Mouse (Mus musculus): ENCODE data around the gene Nmrk2. TPM values are rescaled to one million over a fixed set of nuclear protein-coding genes. Genes with fewer than 3 reads are reported as not detected.

Gene Nmrk2
- total and polyA plus RNA-seq, 3 experiments: not detected

DNA sequence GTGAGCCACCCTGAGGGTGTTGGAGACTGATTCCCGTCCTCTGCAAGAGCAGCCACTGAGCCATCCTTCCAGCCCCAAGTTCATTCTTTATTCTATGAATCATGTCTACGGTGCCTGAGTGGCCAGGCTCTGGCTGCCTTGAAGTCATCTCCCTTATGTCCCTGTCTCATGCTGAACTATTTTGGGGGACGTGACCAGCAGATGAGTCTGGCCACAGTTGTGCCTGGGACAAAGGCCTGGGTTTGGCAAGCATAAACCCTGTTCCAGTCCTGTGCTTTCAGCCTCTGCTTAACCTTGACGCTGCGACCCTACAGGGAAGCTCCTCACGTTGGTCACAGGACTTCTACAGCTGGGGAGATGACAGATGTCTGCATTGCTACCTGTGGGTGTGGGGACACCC lies 4.5 kb downstream of the Nmrk2 start:
- no peaks in the 10 kb centered on the region for H3K79me2 ChIP-seq (replicated peaks; ENCODE audit: control insufficient read depth, extremely low read depth, insufficient read depth, poor library complexity, severe bottlenecking)
- dilution Hi-C loops (cut with MboI; ENCODE audit: extremely low pct_ligation_motif_present, extremely low pct_unique_long_range_greater_than_20kb, low sequenced_read_pairs): no loop called here
- no peaks in the 10 kb centered on the region for H3K36me3 ChIP-seq (replicated peaks in 1 of 2; ENCODE audit: control insufficient read depth in 1 of 2, insufficient read depth in 1 of 2, low read length in 1 of 2)
- peaks cover 5% of the 10 kb centered on the region for H3K27me3 ChIP-seq (replicated peaks)
- in situ Hi-C loops (cut with MboI; ENCODE audit: low pct_ligation_motif_present, low pct_unique_long_range_greater_than_20kb, low sequenced_read_pairs): loop anchor here (5.0 to 10.0 kb wide), 2 partner anchors 90 to 157 kb away; partner anchors contain the start of genes Hmg20b and Mfsd12
- TF ChIP-seq BHLHE40 (IDR thresholded peaks at IDR 0.05; ENCODE audit: low read depth, low read length) (peak; percentile 35; the same call in 1 of the 2 replicates), GABPA (IDR thresholded peaks at IDR 0.05; ENCODE audit: insufficient replicate concordance, low read depth, low read length) (no peak), RAD21 (IDR thresholded peaks at IDR 0.05; ENCODE audit: low read depth, low read length) (no peak), MAZ (IDR thresholded peaks at IDR 0.05; ENCODE audit: low read depth, low read length) (no peak), CHD1 (IDR thresholded peaks at IDR 0.05; ENCODE audit: low read depth, low read length) (no peak), ETS1 (conservative IDR thresholded peaks at IDR 0.05; ENCODE audit: low read depth, low read length) (no peak), TCF12 (IDR thresholded peaks at IDR 0.05; ENCODE audit: low read depth, low read length) (no peak), SIN3A (IDR thresholded peaks at IDR 0.05; ENCODE audit: low read length) (no peak)
- H3K27ac ChIP-seq (ENCODE audit: insufficient read depth, low read depth): no peak overlapping the region
- peaks cover 33 to 56% of the 10 kb centered on the region in 2 experiments for H3K4me1 ChIP-seq (ENCODE audit: control insufficient read depth in 1 of 2, insufficient read depth in 2 of 2)
- no peak overlapping the region for H3K9ac ChIP-seq (ENCODE audit: insufficient read depth, low read depth)
- no peak overlapping the region for H3K4me3 ChIP-seq (replicated peaks in 1 of 3; ENCODE audit: low read depth in 2 of 3, low read length in 2 of 3, poor library complexity in 1 of 3)
- no peaks in the 10 kb centered on the region for H3K9me3 ChIP-seq (replicated peaks; ENCODE audit: low read length)
- H3K4me2 ChIP-seq (ENCODE audit: insufficient read depth, low read depth, poor library complexity, severe bottlenecking): no peak overlapping the region
- DNase-seq (ENCODE audit: extremely low read depth): no peak

DNA sequence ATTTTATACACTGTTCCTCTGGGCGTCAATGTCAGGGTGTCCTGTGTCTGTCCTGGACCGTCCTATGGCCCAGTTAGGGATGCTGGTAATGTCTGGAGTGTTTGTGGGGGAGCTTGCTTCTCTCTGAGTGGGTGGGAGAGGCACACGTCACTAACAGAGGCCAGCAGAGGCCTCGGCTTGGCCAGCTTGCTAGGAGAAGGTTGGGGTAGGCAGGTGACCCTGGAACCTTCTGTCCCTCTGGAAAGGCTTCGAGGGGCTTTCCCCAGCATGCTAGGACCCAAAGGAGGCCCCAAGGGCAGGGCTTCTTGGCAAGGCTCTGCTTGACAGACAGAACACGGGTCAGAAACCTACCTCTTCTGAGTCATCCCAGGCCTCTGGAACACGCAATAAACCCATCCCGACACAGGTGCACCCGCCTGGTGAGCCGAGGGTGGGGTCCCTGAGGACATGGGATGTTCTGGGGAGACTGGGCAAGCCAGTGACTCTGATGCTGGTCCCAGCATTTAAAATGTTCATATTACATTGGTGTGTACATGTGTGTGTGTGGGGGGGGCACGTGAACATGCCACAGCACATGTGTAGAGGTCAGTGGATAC lies 5.3 kb downstream of the Nmrk2 start:
- H3K27ac ChIP-seq (ENCODE audit: insufficient read depth, low read depth): no peak overlapping the region
- in situ Hi-C loops (cut with MboI; ENCODE audit: low pct_ligation_motif_present, low pct_unique_long_range_greater_than_20kb, low sequenced_read_pairs) (loop anchor here (5.0 to 10.0 kb wide), 2 partner anchors 91 to 158 kb away; partner anchors contain the start of genes Hmg20b and Mfsd12), dilution Hi-C loops (cut with MboI; ENCODE audit: extremely low pct_ligation_motif_present, extremely low pct_unique_long_range_greater_than_20kb, low sequenced_read_pairs) (no loop called here)
- no peak for DNase-seq (ENCODE audit: extremely low read depth)
- TF ChIP-seq MYC (IDR thresholded peaks at IDR 0.05; ENCODE audit: low read depth, low read length) (no peak), MAZ (IDR thresholded peaks at IDR 0.05; ENCODE audit: low read depth, low read length) (0 out of 2 replicates have a peak, but pooled peaks have one; percentile 22), MXI1 (IDR thresholded peaks at IDR 0.05; ENCODE audit: low read depth, low read length) (no peak), TCF12 (IDR thresholded peaks at IDR 0.05; ENCODE audit: low read depth, low read length) (peak; percentile 34; the same call in 1 of the 2 replicates), ELF1 (IDR thresholded peaks at IDR 0.05; ENCODE audit: low read depth, low read length) (no peak), PAX5 (IDR thresholded peaks at IDR 0.05; ENCODE audit: low read length) (no peak), POLR2A (IDR thresholded peaks at IDR 0.05; ENCODE audit: low read depth, low read length) (no peak), ETS1 (conservative IDR thresholded peaks at IDR 0.05; ENCODE audit: low read depth, low read length) (peak; percentile 17; the same call in 1 of the 2 replicates), BHLHE40 (IDR thresholded peaks at IDR 0.05; ENCODE audit: low read depth, low read length) (peak; percentile 54), MAX (IDR thresholded peaks at IDR 0.05; ENCODE audit: low read length) (no peak), CTCF (conservative IDR thresholded peaks at IDR 0.05 in 1 of 2, IDR thresholded peaks at IDR 0.05 in 1 of 2; ENCODE audit: low read depth in 2 of 2, low read length in 2 of 2) (no peak), GABPA (IDR thresholded peaks at IDR 0.05; ENCODE audit: insufficient replicate concordance, low read depth, low read length) (no peak), EP300 (IDR thresholded peaks at IDR 0.05; ENCODE audit: low read length) (peak; percentile 36; the same call in 1 of the 2 replicates), POLR2AphosphoS2 (IDR thresholded peaks at IDR 0.05; ENCODE audit: low read depth, low read length) (no peak), NRF1 (IDR thresholded peaks at IDR 0.05; ENCODE audit: low read depth, low read length) (no peak), JUN (IDR thresholded peaks at IDR 0.05; ENCODE audit: insufficient read depth, low read depth, low read length) (0 out of 2 replicates have a peak, but pooled peaks have one; percentile 4), USF2 (conservative IDR thresholded peaks at IDR 0.05; ENCODE audit: low read depth, low read length) (no peak), E2F4 (IDR thresholded peaks at IDR 0.05; ENCODE audit: insufficient replicate concordance, low read depth, low read length) (no peak), SMC3 (IDR thresholded peaks at IDR 0.05; ENCODE audit: low read depth, low read length) (no peak), ZKSCAN1 (IDR thresholded peaks at IDR 0.05; ENCODE audit: borderline replicate concordance, low read depth, low read length) (no peak), USF1 (IDR thresholded peaks at IDR 0.05; ENCODE audit: low read depth, low read length) (no peak), SIN3A (IDR thresholded peaks at IDR 0.05; ENCODE audit: low read length) (no peak), IRF4 (IDR thresholded peaks at IDR 0.05; ENCODE audit: low read depth, low read length) (peak; percentile 43; the same call in 1 of the 2 replicates)
- peaks cover 0 to 2% of the 10 kb centered on the region in 2 experiments for H3K36me3 ChIP-seq (replicated peaks in 1 of 2; ENCODE audit: control insufficient read depth in 1 of 2, insufficient read depth in 1 of 2, low read length in 1 of 2)
- peaks cover 31 to 54% of the 10 kb centered on the region in 2 experiments for H3K4me1 ChIP-seq (ENCODE audit: control insufficient read depth in 1 of 2, insufficient read depth in 2 of 2)
- H3K4me3 ChIP-seq (replicated peaks in 1 of 3; ENCODE audit: low read depth in 2 of 3, low read length in 2 of 3, poor library complexity in 1 of 3): no peak overlapping the region
- H3K4me2 ChIP-seq (ENCODE audit: insufficient read depth, low read depth, poor library complexity, severe bottlenecking): no peak overlapping the region
- H3K9ac ChIP-seq (ENCODE audit: insufficient read depth, low read depth): no peak overlapping the region
- H3K79me2 ChIP-seq (replicated peaks; ENCODE audit: control insufficient read depth, extremely low read depth, insufficient read depth, poor library complexity, severe bottlenecking): no peaks in the 10 kb centered on the region
- H3K27me3 ChIP-seq (replicated peaks): peaks cover 5% of the 10 kb centered on the region
- H3K9me3 ChIP-seq (replicated peaks; ENCODE audit: low read length): no peaks in the 10 kb centered on the region
